Mouse (Mus musculus) CH12.LX (cell line): Measurements from ENCODE around the gene Synj2. TPM values are rescaled to one million over a fixed set of nuclear protein-coding genes. Genes with fewer than 3 reads are reported as not detected.

Experiments
- DNase-seq: peaks from one replicate; pipeline ENCODE4 v3.0.0-alpha.2; 2013; ENCODE audit errors: extremely low read depth
- H3K27ac ChIP-seq: 2 replicates; pipeline ENCODE4 v1.5.1; 2012; ENCODE audit warnings: low read depth, mild to moderate bottlenecking, control low read depth, moderate library complexity; ENCODE audit not compliant: insufficient read depth
- H3K27me3 ChIP-seq: replicated peaks from 2 replicates; pipeline ENCODE3; 2012; ENCODE audit warnings: inconsistent platforms
- H3K36me3 ChIP-seq, 2 experiments: replicated peaks in 1 of 2; 2 replicates each; pipeline versions ENCODE3 to v1.6.1; 2012; ENCODE audit warnings: inconsistent platforms in 1 of 2, low read length in 1 of 2, mild to moderate bottlenecking in 1 of 2, mixed read lengths in 1 of 2, moderate library complexity in 1 of 2; ENCODE audit not compliant: control insufficient read depth in 1 of 2, insufficient read depth in 1 of 2
- H3K4me1 ChIP-seq, 2 experiments: 2 replicates each; pipeline ENCODE4 v1.6.1; 2012; ENCODE audit warnings: inconsistent platforms in 1 of 2, moderate library complexity in 1 of 2; ENCODE audit not compliant: insufficient read depth in 2 of 2, control insufficient read depth in 1 of 2
- H3K4me2 ChIP-seq: 2 replicates; pipeline ENCODE4 v1.6.1; 2012; ENCODE audit warnings: low read depth, mild to moderate bottlenecking, control low read depth; ENCODE audit not compliant: poor library complexity, insufficient read depth, severe bottlenecking
- H3K4me3 ChIP-seq, 3 experiments: fragments of 150-350 bp in 1 of 3; sonication (generic) in 1 of 3; replicated peaks in 1 of 3; 2 replicates each; pipeline versions ENCODE3 to v1.5.1; 2011 to 2012; ENCODE audit warnings: low read depth in 2 of 3, low read length in 2 of 3, mild to moderate bottlenecking in 2 of 3, moderate library complexity in 2 of 3, control low read depth in 1 of 3, improper control_type of control experiment in 1 of 3, inconsistent platforms in 1 of 3, mixed read lengths in 1 of 3; ENCODE audit not compliant: poor library complexity in 1 of 3
- H3K79me2 ChIP-seq: replicated peaks from 2 replicates; pipeline ENCODE4 v1.6.1; 2012; ENCODE audit warnings: mild to moderate bottlenecking, moderate library complexity; ENCODE audit not compliant: control insufficient read depth, poor library complexity, insufficient read depth, severe bottlenecking; ENCODE audit errors: extremely low read depth
- H3K9ac ChIP-seq: 2 replicates; pipeline ENCODE4 v1.6.1; 2012; ENCODE audit warnings: low read depth, mild to moderate bottlenecking, control low read depth, moderate library complexity; ENCODE audit not compliant: insufficient read depth
- H3K9me3 ChIP-seq: replicated peaks from 2 replicates; pipeline ENCODE3; 2012; ENCODE audit warnings: low read length, inconsistent platforms, mixed read lengths
- BHLHE40 ChIP-seq: IDR thresholded peaks from 2 replicates; pipeline ENCODE4 v1.6.1; 2011; ENCODE audit warnings: mild to moderate bottlenecking, low read depth, low read length, improper control_type of control experiment
- CTCF ChIP-seq, 2 experiments: IDR thresholded peaks in 1 of 2; conservative IDR thresholded peaks in 1 of 2; 2 replicates each; pipeline ENCODE4 v1.5.1; 2011 to 2012; ENCODE audit warnings: low read depth in 2 of 2, low read length in 2 of 2, improper control_type of control experiment in 1 of 2, inconsistent platforms in 1 of 2, mild to moderate bottlenecking in 1 of 2, moderate library complexity in 1 of 2
- ELF1 ChIP-seq: IDR thresholded peaks from 2 replicates; pipeline ENCODE4 v1.6.1; 2014; ENCODE audit warnings: low read depth, mild to moderate bottlenecking, inconsistent platforms, low read length, improper control_type of control experiment
- EP300 ChIP-seq: IDR thresholded peaks from 2 replicates; pipeline ENCODE4 v1.6.1; 2011; ENCODE audit warnings: low read length, improper control_type of control experiment
- ETS1 ChIP-seq: conservative IDR thresholded peaks from 2 replicates; pipeline ENCODE4 v1.6.1; 2012; ENCODE audit warnings: low read depth, mild to moderate bottlenecking, inconsistent platforms, low read length, improper control_type of control experiment, moderate library complexity
- GABPA ChIP-seq: IDR thresholded peaks from 2 replicates; pipeline ENCODE4 v1.6.1; 2012; ENCODE audit warnings: low read depth, low read length, improper control_type of control experiment, inconsistent platforms; ENCODE audit not compliant: insufficient replicate concordance
- JUN ChIP-seq: IDR thresholded peaks from 2 replicates; pipeline ENCODE4 v1.6.1; 2011; ENCODE audit warnings: low read depth, mild to moderate bottlenecking, low read length, improper control_type of control experiment, moderate library complexity; ENCODE audit not compliant: insufficient read depth
- MAFK ChIP-seq: IDR thresholded peaks from 2 replicates; pipeline ENCODE4 v1.6.1; 2011; ENCODE audit warnings: low read length, improper control_type of control experiment; ENCODE audit not compliant: insufficient replicate concordance
- MAX ChIP-seq: IDR thresholded peaks from 2 replicates; pipeline ENCODE4 v1.6.1; 2011; ENCODE audit warnings: low read length, improper control_type of control experiment
- MAZ ChIP-seq: IDR thresholded peaks from 2 replicates; pipeline ENCODE4 v1.6.1; 2012; ENCODE audit warnings: low read depth, mild to moderate bottlenecking, inconsistent platforms, low read length, improper control_type of control experiment, moderate library complexity
- MEF2A ChIP-seq: IDR thresholded peaks from 2 replicates; pipeline ENCODE4 v1.6.1; 2014; ENCODE audit warnings: low read depth, mild to moderate bottlenecking, inconsistent platforms, low read length, improper control_type of control experiment, borderline replicate concordance
- MYC ChIP-seq: IDR thresholded peaks from 2 replicates; pipeline ENCODE4 v1.6.1; 2011; ENCODE audit warnings: low read depth, mild to moderate bottlenecking, improper control_type of control experiment, low read length
- POLR2A ChIP-seq: IDR thresholded peaks from 2 replicates; pipeline ENCODE4 v1.6.1; 2011; ENCODE audit warnings: low read depth, mild to moderate bottlenecking, improper control_type of control experiment, low read length
- POLR2AphosphoS2 ChIP-seq: IDR thresholded peaks from 2 replicates; pipeline ENCODE4 v1.6.1; 2011; ENCODE audit warnings: low read depth, low read length, improper control_type of control experiment
- RAD21 ChIP-seq: IDR thresholded peaks from 2 replicates; pipeline ENCODE4 v1.6.1; 2011; ENCODE audit warnings: low read depth, mild to moderate bottlenecking, low read length, improper control_type of control experiment, moderate library complexity
- SMC3 ChIP-seq: IDR thresholded peaks from 2 replicates; pipeline ENCODE4 v1.6.1; 2011; ENCODE audit warnings: low read depth, low read length, improper control_type of control experiment
- TCF12 ChIP-seq: IDR thresholded peaks from 2 replicates; pipeline ENCODE4 v1.6.1; 2014; ENCODE audit warnings: low read depth, mild to moderate bottlenecking, inconsistent platforms, low read length, improper control_type of control experiment
- dilution Hi-C: fragments of 300-500 bp; cut with MboI; formaldehyde crosslinking; loops from 2 replicates; pipeline ENCODE4 v1.14.3; 2020; ENCODE audit warnings: low sequenced_read_pairs; ENCODE audit not compliant: extremely low pct_unique_long_range_greater_than_20kb, extremely low pct_ligation_motif_present
- in situ Hi-C: fragments of 300-500 bp; cut with MboI; formaldehyde crosslinking; loops from 3 replicates; pipeline ENCODE4 v1.14.3; 2019; ENCODE audit warnings: low sequenced_read_pairs, low pct_ligation_motif_present, low pct_unique_long_range_greater_than_20kb, mixed read lengths
- polyA plus RNA-seq: library from polyadenylated mRNA; unstranded; fragments of >175 nt; gene quantifications from 2 replicates; pipeline ENCODE4 v1.2.1, GENCODE M21; 2012; ENCODE audit warnings: low read depth; ENCODE audit not compliant: insufficient read length
- total RNA-seq, 2 experiments: library from RNA; depleted of rRNA; stranded (reverse); fragments of 300-350 nt in 1 of 2; fragments of >200 nt in 1 of 2; gene quantifications; 2 replicates each; pipeline ENCODE4 v1.2.3; 2012 to 2014

Gene Synj2
- total and polyA plus RNA-seq, 3 experiments = 5.3 to 10.9 (median 6.8) TPM

- TF ChIP-seq BHLHE40 (0 out of 2 replicates have a peak, but pooled peaks have one; percentile 20), POLR2AphosphoS2 (no peak), ETS1 (peak; percentile 60), MAZ (no peak), ELF1 (peak; percentile 43; the same call in 1 of the 2 replicates)
- TF ChIP-seq, all 38 proteins: peak for 3
- H3K27me3 ChIP-seq = no peaks in the 10 kb centered on the region
- no peaks in the 10 kb centered on the region for H3K79me2 ChIP-seq
- H3K4me3 ChIP-seq = peak overlapping the region in 1 of 3 experiments; percentile 6
- H3K27ac ChIP-seq = peak overlapping the region; percentile 85
- dilution Hi-C loops = no loop called here
- H3K4me2 ChIP-seq = no peak overlapping the region
- H3K9ac ChIP-seq = 0 out of 2 replicates have a peak overlapping the region, but pooled peaks have one; percentile 16
- peaks cover 2 to 48% of the 10 kb centered on the region in 2 experiments for H3K36me3 ChIP-seq
- DNase-seq = peak; percentile 51
- peaks cover 37 to 70% of the 10 kb centered on the region in 2 experiments for H3K4me1 ChIP-seq
- in situ Hi-C loops = loop anchor here (25.0 kb wide), 1 partner anchor 579 kb away; the partner anchor contains the start of gene Tmem242
- H3K9me3 ChIP-seq = no peaks in the 10 kb centered on the region
Observed at GRCm38 (mm10) chr17:6016213-6016780, 75.2 kb downstream of the Synj2 start.

DNA sequence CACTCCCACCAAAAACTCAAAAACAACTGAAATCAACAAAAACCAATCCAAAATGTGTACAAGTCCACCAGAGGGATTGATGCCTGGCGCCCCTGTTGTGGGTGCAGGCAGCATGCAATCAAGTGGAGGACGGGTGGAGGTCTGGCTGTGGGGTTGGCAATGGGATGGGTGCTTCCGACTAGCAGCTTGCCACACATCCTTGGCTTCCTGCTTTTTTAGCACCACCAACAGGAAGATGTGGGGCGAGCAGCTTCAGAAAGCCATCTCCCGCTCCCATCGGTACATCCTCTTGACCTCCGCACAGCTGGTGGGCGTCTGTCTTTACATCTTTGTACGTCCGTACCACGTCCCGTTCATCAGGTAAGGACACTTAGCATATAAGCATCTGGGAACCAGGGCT, 76.2 kb downstream of the Synj2 start:
- Histone ChIP-seq H3K4me1 (peaks cover 37 to 72% of the 10 kb centered on the region in 2 experiments), H3K36me3 (peaks cover 2 to 54% of the 10 kb centered on the region in 2 experiments), H3K9me3 (no peaks in the 10 kb centered on the region), H3K4me3 (no peak overlapping the region), H3K9ac (no peak overlapping the region), H3K27ac (no peak overlapping the region), H3K4me2 (no peak overlapping the region), H3K27me3 (no peaks in the 10 kb centered on the region), H3K79me2 (no peaks in the 10 kb centered on the region)
- no peak for DNase-seq
- dilution Hi-C loops = no loop called here
- TF ChIP-seq MAX (no peak), RAD21 (peak; percentile 19), CTCF (conservative IDR thresholded peaks at IDR 0.05 in 1 of 2, IDR thresholded peaks at IDR 0.05 in 1 of 2; ENCODE audit: low read depth in 2 of 2, low read length in 2 of 2) (peak in 1 of 2 experiments; percentile 30; a peak in 1 of 4 replicates)
- in situ Hi-C loops = loop anchor here (25.0 kb wide), 1 partner anchor 580 kb away; the partner anchor contains the start of gene Tmem242

GRCm38 (mm10) chr17:6018348-6018747, 77.3 kb downstream of the Synj2 start:
- no peaks in the 10 kb centered on the region for H3K79me2 ChIP-seq
- no peak overlapping the region for H3K4me2 ChIP-seq
- no peaks in the 10 kb centered on the region for H3K9me3 ChIP-seq
- no peak for DNase-seq
- TF ChIP-seq POLR2A = no peak
- no peak for TF ChIP-seq RAD21
- TF ChIP-seq EP300 = no peak
- TF ChIP-seq SMC3 = no peak
- TF ChIP-seq TCF12 = no peak
- no peak for TF ChIP-seq MYC
- TF ChIP-seq GABPA = no peak
- no peak for TF ChIP-seq MAZ
- TF ChIP-seq BHLHE40 = no peak
- TF ChIP-seq JUN = no peak
- no peak for TF ChIP-seq MEF2A
- no peak for TF ChIP-seq MAFK
- in situ Hi-C loops (loop anchor here (25.0 kb wide), 1 partner anchor 581 kb away; the partner anchor contains the start of gene Tmem242), dilution Hi-C loops (no loop called here)
- H3K27me3 ChIP-seq = no peaks in the 10 kb centered on the region
- peaks cover 2 to 62% of the 10 kb centered on the region in 2 experiments for H3K36me3 ChIP-seq
- H3K4me3 ChIP-seq = no peak overlapping the region
- H3K4me1 ChIP-seq = peaks cover 33 to 63% of the 10 kb centered on the region in 2 experiments
- H3K9ac ChIP-seq = no peak overlapping the region
- H3K27ac ChIP-seq = no peak overlapping the region
